Mouse (Mus musculus): ENCODE measurements around the gene Map4k4. TPM values are rescaled to one million over a fixed set of nuclear protein-coding genes. Genes with fewer than 3 reads are reported as not detected.
A peak's percentile ranks its signal among the peaks of the same experiment; 100 is the strongest.

Map4k4 gene
- total RNA-seq, 2 experiments from 2014 or later, result 108 to 109 TPM

- DNase-seq, result no peak
Observed at GRCm38 (mm10) chr1:40037831-40038230, 137.1 kb downstream of the Map4k4 start.

DNA sequence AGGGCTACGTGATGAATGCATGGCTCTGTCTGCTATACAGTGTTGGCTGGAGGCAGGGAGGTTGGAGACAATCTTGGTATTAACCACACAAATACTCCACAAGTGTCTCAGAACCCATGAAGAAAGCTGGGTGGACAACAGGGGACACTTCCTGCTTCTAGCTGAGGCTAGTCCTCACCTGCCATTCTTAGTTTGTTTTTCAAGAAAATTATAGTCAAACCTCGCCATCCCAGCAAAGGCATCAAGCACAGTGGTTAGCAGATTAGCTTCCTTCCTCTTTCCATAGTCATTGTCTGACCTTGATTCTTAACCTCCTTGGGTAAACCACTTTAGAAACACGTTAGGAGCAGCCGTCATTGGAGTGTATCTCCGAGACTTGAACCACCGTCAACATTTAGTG, 145.0 kb downstream of the Map4k4 start:
- DNase-seq, result no peak

GRCm38 (mm10) chr1:40046600-40046999, 145.9 kb downstream of the Map4k4 start:
- DNase-seq, result no peak

DNA sequence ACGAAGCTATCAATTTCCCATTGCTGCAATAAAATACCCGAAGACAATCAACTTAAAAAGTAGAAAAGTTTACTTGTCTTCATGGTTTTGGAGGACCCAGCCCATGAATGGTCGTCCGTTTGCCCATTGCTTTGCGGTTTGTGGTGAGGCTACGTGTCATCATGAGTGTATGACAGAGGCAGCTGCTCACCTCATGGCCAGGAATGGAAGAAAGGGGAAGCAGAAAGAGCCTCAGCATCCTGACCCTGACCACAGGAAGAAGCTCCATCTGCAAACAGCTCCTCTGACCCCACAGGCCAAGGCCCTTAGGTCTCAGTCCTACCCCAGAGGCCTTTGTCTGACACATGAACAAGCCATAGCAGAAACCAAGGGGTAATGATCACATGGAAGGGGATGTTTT, 150.4 kb downstream of the Map4k4 start:
- DNase-seq, result no peak

- DNase-seq, result no peak
Observed at GRCm38 (mm10) chr1:40052156-40052555, 151.4 kb downstream of the Map4k4 start.

DNA sequence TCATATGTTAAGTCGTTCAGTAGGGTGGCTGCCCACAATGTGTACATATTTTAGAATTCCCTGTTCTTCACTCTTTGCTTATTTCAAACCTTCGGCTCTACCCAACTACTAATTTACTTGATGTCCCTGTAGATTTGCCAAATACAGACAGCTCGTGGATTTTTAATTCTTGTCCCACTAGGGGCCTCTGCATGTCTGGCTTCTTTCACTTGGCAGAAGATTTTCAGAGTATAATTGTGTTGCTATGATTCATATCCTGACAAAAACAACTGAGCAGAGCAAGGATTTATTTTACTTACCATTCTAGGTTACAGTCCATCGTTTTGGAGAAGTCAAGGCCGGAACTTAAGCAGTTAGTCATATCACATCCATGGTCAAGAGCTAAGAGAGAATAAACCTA, 152.4 kb downstream of the Map4k4 start:
- DNase-seq, result no peak

GRCm38 (mm10) chr1:40055051-40055450, 154.3 kb downstream of the Map4k4 start:
- no peak for DNase-seq

GRCm38 (mm10) chr1:40055963-40056362, 155.2 kb downstream of the Map4k4 start:
- DNase-seq, result no peak

- DNase-seq, result no peak
Observed at GRCm38 (mm10) chr1:40057351-40057750, 156.6 kb downstream of the Map4k4 start.

- no peak for DNase-seq
Observed at GRCm38 (mm10) chr1:40058013-40058412, 157.3 kb downstream of the Map4k4 start.

GRCm38 (mm10) chr1:40059122-40059774, 158.5 kb downstream of the Map4k4 start:
- peak; percentile 49 to 65 for DNase-seq

DNA sequence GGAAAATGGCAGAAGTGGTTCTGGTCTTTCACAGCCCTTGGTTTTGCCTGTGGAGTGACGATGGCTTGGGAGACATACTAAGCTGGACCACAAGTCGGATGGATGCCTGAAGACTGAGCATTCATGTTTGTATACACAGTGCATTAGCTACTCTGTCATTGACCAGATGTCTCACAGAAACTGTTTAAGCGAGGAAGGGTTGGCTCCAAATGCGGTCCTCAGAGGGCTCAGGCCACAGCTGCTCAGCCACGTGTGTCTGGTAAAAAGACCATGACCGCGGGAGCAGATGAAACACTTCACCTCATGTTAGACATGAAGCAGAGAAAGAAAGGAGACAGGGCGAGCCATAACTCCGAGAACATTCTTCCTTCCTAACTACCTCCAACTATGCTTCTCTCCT, 160.6 kb downstream of the Map4k4 start:
- peak; percentile 31 to 54 for DNase-seq

GRCm38 (mm10) chr1:40063409-40063808, 162.7 kb downstream of the Map4k4 start:
- no peak for DNase-seq

GRCm38 (mm10) chr1:40064508-40064907, 163.8 kb downstream of the Map4k4 start:
- no peak for DNase-seq

DNA sequence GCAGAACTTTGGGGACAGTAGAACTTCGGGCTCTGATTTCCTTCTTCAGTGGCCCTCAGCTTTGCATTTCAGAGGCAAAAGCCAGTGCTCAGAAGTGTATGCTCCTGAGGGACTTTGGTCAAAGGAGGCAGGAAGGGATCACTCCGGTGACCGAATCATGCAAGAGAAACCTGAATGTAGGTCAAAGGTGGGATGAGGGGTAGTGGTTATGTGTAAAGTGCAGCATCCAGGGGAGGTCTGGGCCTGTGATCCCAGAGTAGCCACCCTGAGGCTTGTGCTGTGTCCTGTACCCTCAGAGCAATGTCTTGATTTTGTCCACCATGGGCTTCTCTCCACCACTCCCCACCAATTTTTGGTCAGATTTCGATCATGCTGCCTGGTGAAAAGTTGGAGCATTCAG, 171.8 kb downstream of the Map4k4 start:
- no peak for DNase-seq

- DNase-seq, result no peak
Observed at GRCm38 (mm10) chr1:40073779-40074178, 173.1 kb downstream of the Map4k4 start, which contains the start of gene Il1r2. Il1r2 (plus strand) TSS chr1:40074079.

Other genes starting within 250 kb of the Map4k4 start
- under 1 TPM in 1 of 2 experiments, not detected in 1; 0.05 TPM for gene Creg2, start 249.4 kb upstream of the Map4k4 start, total RNA-seq (2021)
- gene Rfx8, start 179.9 kb upstream of the Map4k4 start, total RNA-seq (2021), result under 1 TPM; 0.20 to 0.31 TPM
- gene Gm3646, start 95.6 kb upstream of the Map4k4 start, total RNA-seq (2021), result 10 to 100 TPM in 1 of 2 experiments, 1 to 10 TPM in 1; 7.6 to 11.1 TPM
- gene Il1r2, start 173.2 kb downstream of the Map4k4 start, total RNA-seq (2021), result not detected

All from heart, adult 18-20 months (tissue).